Mouse (Mus musculus) midbrain, embryonic 11.5 days (tissue): ENCODE results near the gene Col18a1. TPM values are rescaled to one million over a fixed set of nuclear protein-coding genes. Genes with fewer than 3 reads are reported as not detected.

Experiments used
- ATAC-seq: fragments of 200-750 bp; cut with Nextera tagmentation; 2 replicates; pipeline ENCODE4 v1.8.0; 2017; ENCODE audit warnings: moderate TSS enrichment, moderate library complexity; ENCODE audit not compliant: low FRiP score
- DNase-seq: peaks from one replicate; pipeline ENCODE4 v3.0.0; 2015; ENCODE audit warnings: low spot score; ENCODE audit errors: missing footprints
- H3K27ac ChIP-seq: fragments of 300-500 bp; sonication (generic); 2 replicates; pipeline ENCODE4 v1.5.1; 2014; ENCODE audit warnings: low read depth, low read length
- H3K27me3 ChIP-seq: fragments of 300-500 bp; sonication (generic); 2 replicates; pipeline ENCODE4 v1.6.1; 2014; ENCODE audit warnings: mild to moderate bottlenecking, low read length, moderate library complexity, mixed read lengths; ENCODE audit not compliant: control insufficient read depth, insufficient read depth
- H3K36me3 ChIP-seq: fragments of 300-500 bp; sonication (generic); 2 replicates; pipeline ENCODE4 v1.6.1; 2014; ENCODE audit warnings: mild to moderate bottlenecking, low read length, moderate library complexity, mixed read lengths; ENCODE audit not compliant: control insufficient read depth, insufficient read depth
- H3K4me1 ChIP-seq: fragments of 300-500 bp; sonication (generic); 2 replicates; pipeline ENCODE4 v1.6.1; 2014; ENCODE audit warnings: low read length; ENCODE audit not compliant: control insufficient read depth, insufficient read depth
- H3K4me2 ChIP-seq: fragments of 300-500 bp; sonication (generic); 2 replicates; pipeline ENCODE4 v1.6.1; 2014; ENCODE audit warnings: mild to moderate bottlenecking, moderate library complexity
- H3K4me3 ChIP-seq: fragments of 300-500 bp; sonication (generic); 2 replicates; pipeline ENCODE4 v1.5.1; 2014; ENCODE audit warnings: low read depth, low read length
- H3K9ac ChIP-seq: fragments of 300-500 bp; sonication (generic); 2 replicates; pipeline ENCODE4 v1.6.1; 2014; ENCODE audit warnings: low read length
- H3K9me3 ChIP-seq: fragments of 300-500 bp; sonication (generic); 2 replicates; pipeline ENCODE4 v1.6.1; 2016; ENCODE audit warnings: low read length; ENCODE audit not compliant: control insufficient read depth
- WGBS: fragments of 180-500 bp; shearing (Covaris S2); extraction: QIAGEN DNeasy Blood & Tissue Kit; methylation state at CpG from one replicate; pipeline ENCODE4 v1.1.7; 2014; 5-methylcytosine and 5-hydroxymethylcytosine counted together
- polyA plus RNA-seq: library from polyadenylated mRNA; unstranded; fragments of >200 nt; fragmentation: Nextera tagmentation; extraction: Ambion mirVana; gene quantifications from 2 replicates; pipeline ENCODE4 v1.2.1, GENCODE M21; 2014

Col18a1 gene
- polyA plus RNA-seq, 1 experiment from 2014 or later = 52.2 TPM

GRCm38 (mm10) chr10:77097890-77098200 is 68.5 kb downstream of the Col18a1 start:
- no peaks in the 10 kb centered on the region for H3K27me3 ChIP-seq
- no peak overlapping the region for H3K27ac ChIP-seq

GRCm38 (mm10) chr10:77097006-77097889 is 69.1 kb downstream of the Col18a1 start:
- Histone ChIP-seq H3K27me3 (no peaks in the 10 kb centered on the region), H3K9ac (no peak overlapping the region; the same call in 1 of the 2 replicates), H3K4me3 (no peak overlapping the region), H3K36me3 (0 out of 2 replicates have a peak, but pooled peaks cover 4% of the 10 kb centered on the region), H3K9me3 (peaks cover 6% of the 10 kb centered on the region; the same call in 1 of the 2 replicates), H3K27ac (no peak overlapping the region), H3K4me2 (no peak overlapping the region), H3K4me1 (peaks cover 6% of the 10 kb centered on the region; the same call in 1 of the 2 replicates)
- WGBS = 60% methylated on average over 12 of the region's 12 CpGs
- DNase-seq = no peak
- no peak for ATAC-seq

More at GRCm38 (mm10) chr10:77097890-77098200, 68.5 kb downstream of the Col18a1 start:
- WGBS = 86% methylated on average over 4 of the region's 4 CpGs
- no peak overlapping the region for H3K4me2 ChIP-seq
- 0 out of 2 replicates have a peak, but pooled peaks cover 4% of the 10 kb centered on the region for H3K36me3 ChIP-seq
- H3K9me3 ChIP-seq = peaks cover 4% of the 10 kb centered on the region; the same call in 1 of the 2 replicates
- ATAC-seq = no peak
- H3K9ac ChIP-seq = no peak overlapping the region
- DNase-seq = no peak
- H3K4me1 ChIP-seq = peaks cover 6% of the 10 kb centered on the region; the same call in 1 of the 2 replicates
- H3K4me3 ChIP-seq = no peak overlapping the region

GRCm38 (mm10) chr10:77095666-77096065 is 70.7 kb downstream of the Col18a1 start:
- peaks cover 6% of the 10 kb centered on the region; the same call in 1 of the 2 replicates for H3K4me1 ChIP-seq
- H3K27ac ChIP-seq = no peak overlapping the region
- ATAC-seq = no peak
- 93% methylated on average over 3 of the region's 3 CpGs for WGBS
- no peak overlapping the region for H3K9ac ChIP-seq
- no peaks in the 10 kb centered on the region for H3K27me3 ChIP-seq
- peaks cover 6% of the 10 kb centered on the region; the same call in 1 of the 2 replicates for H3K9me3 ChIP-seq
- no peak for DNase-seq
- H3K4me3 ChIP-seq = no peak overlapping the region
- H3K4me2 ChIP-seq = no peak overlapping the region
- 0 out of 2 replicates have a peak, but pooled peaks cover 4% of the 10 kb centered on the region for H3K36me3 ChIP-seq

GRCm38 (mm10) chr10:77093817-77094216 is 72.5 kb downstream of the Col18a1 start:
- DNase-seq (no peak), ATAC-seq (no peak)
- Histone ChIP-seq H3K27me3 (no peaks in the 10 kb centered on the region), H3K9me3 (peaks cover 6% of the 10 kb centered on the region; the same call in 1 of the 2 replicates), H3K27ac (no peak overlapping the region), H3K4me2 (no peak overlapping the region), H3K4me3 (no peak overlapping the region), H3K4me1 (peaks cover 14% of the 10 kb centered on the region; the same call in 1 of the 2 replicates), H3K36me3 (0 out of 2 replicates have a peak, but pooled peaks cover 4% of the 10 kb centered on the region), H3K9ac (no peak overlapping the region)

- no peak overlapping the region for H3K9ac ChIP-seq
- no peaks in the 10 kb centered on the region for H3K27me3 ChIP-seq
- H3K4me2 ChIP-seq = no peak overlapping the region
- no peak overlapping the region for H3K4me3 ChIP-seq
- ATAC-seq = no peak
- 0 out of 2 replicates have a peak, but pooled peaks cover 4% of the 10 kb centered on the region for H3K36me3 ChIP-seq
- peaks cover 8% of the 10 kb centered on the region; the same call in 1 of the 2 replicates for H3K4me1 ChIP-seq
- peaks cover 6% of the 10 kb centered on the region; the same call in 1 of the 2 replicates for H3K9me3 ChIP-seq
- 92% methylated on average over 4 of the region's 4 CpGs for WGBS
- no peak overlapping the region for H3K27ac ChIP-seq
- no peak for DNase-seq
Measured at GRCm38 (mm10) chr10:77091538-77092097, 74.7 kb downstream of the Col18a1 start.

GRCm38 (mm10) chr10:77090063-77090462 is 76.3 kb downstream of the Col18a1 start:
- no peak for ATAC-seq
- 80% methylated on average over 5 of the region's 5 CpGs for WGBS
- no peaks in the 10 kb centered on the region for H3K27me3 ChIP-seq
- peaks cover 8% of the 10 kb centered on the region; the same call in 1 of the 2 replicates for H3K4me1 ChIP-seq
- H3K9ac ChIP-seq = no peak overlapping the region
- H3K9me3 ChIP-seq = peaks cover 6% of the 10 kb centered on the region; the same call in 1 of the 2 replicates
- no peak overlapping the region for H3K4me3 ChIP-seq
- no peaks in the 10 kb centered on the region for H3K36me3 ChIP-seq
- no peak for DNase-seq
- no peak overlapping the region for H3K4me2 ChIP-seq
- no peak overlapping the region for H3K27ac ChIP-seq

- no peak overlapping the region for H3K4me2 ChIP-seq
- peaks cover 6% of the 10 kb centered on the region; the same call in 1 of the 2 replicates for H3K9me3 ChIP-seq
- DNase-seq (peak; percentile 87), ATAC-seq (peak; percentile 24; the same call in 1 of the 2 replicates)
- no peak overlapping the region for H3K27ac ChIP-seq
- no peak overlapping the region for H3K4me3 ChIP-seq
- 0 out of 2 replicates have a peak overlapping the region, but pooled peaks have one; percentile 16 for H3K9ac ChIP-seq
- no peaks in the 10 kb centered on the region for H3K27me3 ChIP-seq
- 33% methylated on average over 8 of the region's 8 CpGs for WGBS
- H3K36me3 ChIP-seq = no peaks in the 10 kb centered on the region
- peaks cover 8% of the 10 kb centered on the region; the same call in 1 of the 2 replicates for H3K4me1 ChIP-seq
Measured at GRCm38 (mm10) chr10:77089336-77089735, 77.0 kb downstream of the Col18a1 start.

GRCm38 (mm10) chr10:77084568-77084967 is 81.8 kb downstream of the Col18a1 start:
- Histone ChIP-seq H3K9me3 (no peaks in the 10 kb centered on the region), H3K4me2 (no peak overlapping the region), H3K9ac (no peak overlapping the region), H3K27me3 (no peaks in the 10 kb centered on the region), H3K36me3 (no peaks in the 10 kb centered on the region), H3K4me1 (peaks cover 4% of the 10 kb centered on the region; the same call in 1 of the 2 replicates), H3K27ac (no peak overlapping the region), H3K4me3 (no peak overlapping the region)
- ATAC-seq = no peak
- 79% methylated on average over 1 of the region's 1 CpGs for whole genome bisulfite sequencing
- no peak for DNase-seq

GRCm38 (mm10) chr10:77082921-77083320 is 83.4 kb downstream of the Col18a1 start:
- no peaks in the 10 kb centered on the region for H3K4me1 ChIP-seq
- no peaks in the 10 kb centered on the region for H3K9me3 ChIP-seq
- no peak overlapping the region for H3K4me2 ChIP-seq
- WGBS = 78% methylated on average over 5 of the region's 5 CpGs
- H3K4me3 ChIP-seq = no peak overlapping the region
- H3K27ac ChIP-seq = no peak overlapping the region
- H3K36me3 ChIP-seq = no peaks in the 10 kb centered on the region; the same call in 1 of the 2 replicates
- DNase-seq (no peak), ATAC-seq (no peak)
- H3K9ac ChIP-seq = no peak overlapping the region
- no peaks in the 10 kb centered on the region for H3K27me3 ChIP-seq
